Mouse (Mus musculus) embryonic fibroblast, embryonic 13.5 days (primary cell): ENCODE data around the gene Hunk. TPM values are rescaled to one million over a fixed set of nuclear protein-coding genes. Genes with fewer than 3 reads are reported as not detected.
A peak's percentile ranks its signal among the peaks of the same experiment; 100 is the strongest.

Experiments
- H3K27ac ChIP-seq: 2 replicates; pipeline ENCODE4 v1.5.1; 2012; ENCODE audit warnings: low read length, control low read depth, inconsistent platforms; ENCODE audit not compliant: insufficient read depth
- H3K4me1 ChIP-seq: 2 replicates; pipeline ENCODE4 v1.6.1; 2011; ENCODE audit warnings: low read length; ENCODE audit not compliant: control insufficient read depth, insufficient read depth
- H3K4me3 ChIP-seq: 2 replicates; pipeline ENCODE4 v1.5.1; 2011; ENCODE audit warnings: mild to moderate bottlenecking, control low read depth, low read length; ENCODE audit not compliant: insufficient read depth
- CTCF ChIP-seq: IDR thresholded peaks from 2 replicates; pipeline ENCODE4 v1.5.1; 2011; ENCODE audit warnings: mild to moderate bottlenecking, control low read depth, low read length, moderate library complexity, borderline replicate concordance; ENCODE audit not compliant: insufficient read depth
- POLR2A ChIP-seq: IDR thresholded peaks from 2 replicates; pipeline ENCODE4 v1.6.1; 2011; ENCODE audit warnings: low read depth, mild to moderate bottlenecking, control low read depth, low read length, moderate library complexity
- polyA plus RNA-seq: library from polyadenylated mRNA; stranded (reverse); fragments of >200 nt; gene quantifications from 2 replicates; pipeline ENCODE4 v1.2.4, GENCODE M21; 2011; ENCODE audit warnings: low read depth; ENCODE audit not compliant: missing spikeins, insufficient read length

The Hunk gene
- polyA plus RNA-seq = 3.6 and 8.2 TPM in 2 replicates

GRCm38 (mm10) chr16:90385688-90386513, at the start of gene Hunk:
TSS of gene Hunk (plus strand) at chr16:90386013.
- peak within 1 kb of the TSS; percentile 57 for H3K4me3 ChIP-seq
- TF ChIP-seq CTCF (no peak), POLR2A (no peak)
- H3K4me1 ChIP-seq = no peaks in the 10 kb centered on the region
- no peak within 1 kb of the TSS for H3K27ac ChIP-seq

GRCm38 (mm10) chr16:90339026-90339425, 46.8 kb upstream of the Hunk start:
- no peak overlapping the region for H3K27ac ChIP-seq
- H3K4me3 ChIP-seq = no peak overlapping the region
- TF ChIP-seq POLR2A = no peak
- TF ChIP-seq CTCF = no peak
- no peaks in the 10 kb centered on the region for H3K4me1 ChIP-seq

- Histone ChIP-seq H3K4me3 (no peak overlapping the region), H3K4me1 (no peaks in the 10 kb centered on the region), H3K27ac (no peak overlapping the region)
- no peak for TF ChIP-seq POLR2A
- TF ChIP-seq CTCF = no peak
Observed at GRCm38 (mm10) chr16:90341086-90341485, 44.7 kb upstream of the Hunk start.

- Histone ChIP-seq H3K4me1 (no peaks in the 10 kb centered on the region), H3K4me3 (no peak overlapping the region), H3K27ac (no peak overlapping the region)
- TF ChIP-seq CTCF = no peak
- TF ChIP-seq POLR2A = no peak
Observed at GRCm38 (mm10) chr16:90349700-90350548, 35.9 kb upstream of the Hunk start.

- Histone ChIP-seq H3K4me1 (no peaks in the 10 kb centered on the region), H3K4me3 (no peak overlapping the region), H3K27ac (no peak overlapping the region)
- no peak for TF ChIP-seq CTCF
Observed at GRCm38 (mm10) chr16:90351726-90352125, 34.1 kb upstream of the Hunk start.

- Histone ChIP-seq H3K4me3 (no peak overlapping the region), H3K4me1 (no peaks in the 10 kb centered on the region), H3K27ac (no peak overlapping the region)
- TF ChIP-seq CTCF (no peak), POLR2A (no peak)
Observed at GRCm38 (mm10) chr16:90352691-90353090, 33.1 kb upstream of the Hunk start.

GRCm38 (mm10) chr16:90353156-90353555, 32.7 kb upstream of the Hunk start:
- Histone ChIP-seq H3K27ac (no peak overlapping the region), H3K4me1 (no peaks in the 10 kb centered on the region), H3K4me3 (no peak overlapping the region)
- TF ChIP-seq POLR2A (no peak), CTCF (no peak)

GRCm38 (mm10) chr16:90359329-90359728, 26.5 kb upstream of the Hunk start:
- no peak overlapping the region for H3K27ac ChIP-seq
- TF ChIP-seq CTCF (no peak), POLR2A (no peak)
- no peak overlapping the region for H3K4me3 ChIP-seq
- no peaks in the 10 kb centered on the region for H3K4me1 ChIP-seq

GRCm38 (mm10) chr16:90359750-90360149, 26.1 kb upstream of the Hunk start:
- no peak overlapping the region for H3K4me3 ChIP-seq
- no peak overlapping the region for H3K27ac ChIP-seq
- no peak for TF ChIP-seq CTCF
- TF ChIP-seq POLR2A = no peak
- no peaks in the 10 kb centered on the region for H3K4me1 ChIP-seq

- Histone ChIP-seq H3K4me1 (no peaks in the 10 kb centered on the region), H3K27ac (no peak overlapping the region), H3K4me3 (no peak overlapping the region)
- no peak for TF ChIP-seq CTCF
- TF ChIP-seq POLR2A = no peak
Observed at GRCm38 (mm10) chr16:90360327-90360726, 25.5 kb upstream of the Hunk start.
